Mouse (Mus musculus) layer of hippocampus, postnatal 25 days (tissue): Measurements from ENCODE around the gene Prss32. TPM values are rescaled to one million over a fixed set of nuclear protein-coding genes. Genes with fewer than 3 reads are reported as not detected.

Source experiments
- microRNA-seq, 2 experiments: library from miRNA; unstranded; fragments of <30 nt; microRNA quantifications; one replicate each; pipeline ENCODE4 v1.2.0; 2021
- total RNA-seq, 2 experiments: library from RNA; stranded (reverse); gene quantifications; 2 replicates each; pipeline ENCODE4 v1.2.3; 2021

Gene Prss32
- total RNA-seq, 2 experiments from 2014 or later: not detected

Small RNAs within 50 kb of the gene (microRNA-seq; reads per million reads assigned to microRNA genes)
- 2.8 to 4.0 reads per million in 2 experiments for gene Mir5125

Other genes starting within 250 kb of the Prss32 start
- 10 to 100 TPM; 30.2 to 35.1 TPM for gene Zfp13, start 244.4 kb upstream of the Prss32 start, total RNA-seq
- not detected for gene Zscan10, start 243.0 kb upstream of the Prss32 start, total RNA-seq
- gene Mmp25, start 198.6 kb upstream of the Prss32 start, total RNA-seq: under 1 TPM; 0.19 to 0.22 TPM
- gene Bicdl2, start 183.3 kb upstream of the Prss32 start, total RNA-seq: not detected
- 100 to 1,000 TPM; 119 to 129 TPM for gene Hcfc1r1, start 170.3 kb upstream of the Prss32 start, total RNA-seq
- 10 to 100 TPM in 1 of 2 experiments, 1 to 10 TPM in 1; 9.0 to 10.1 TPM for gene Thoc6, start 170.0 kb upstream of the Prss32 start, total RNA-seq
- 1 to 10 TPM; 5.8 to 8.8 TPM for gene Tnfrsf12a, start 166.4 kb upstream of the Prss32 start, total RNA-seq
- not detected for gene Cldn6, start 164.6 kb upstream of the Prss32 start, total RNA-seq
- gene Cldn9, start 159.8 kb upstream of the Prss32 start, total RNA-seq: not detected
- under 1 TPM; 0.17 to 0.61 TPM for gene 1520401A03Rik, start 121.1 kb upstream of the Prss32 start, total RNA-seq
- 1 to 10 TPM; 2.7 to 3.7 TPM for gene Pkmyt1, start 117.5 kb upstream of the Prss32 start, total RNA-seq
- 10 to 100 TPM; 55.1 to 58.7 TPM for gene Paqr4, start 103.0 kb upstream of the Prss32 start, total RNA-seq
- gene Kremen2, start 98.0 kb upstream of the Prss32 start, total RNA-seq: under 1 TPM; 0.28 to 0.49 TPM
- gene Flywch1, start 72.3 kb upstream of the Prss32 start, total RNA-seq: 100 to 1,000 TPM; 263 to 298 TPM
- 10 to 100 TPM; 11.3 to 18.4 TPM for gene Flywch2, start 57.8 kb upstream of the Prss32 start, total RNA-seq
- gene Srrm2, start 53.3 kb upstream of the Prss32 start, total RNA-seq: 100 to 1,000 TPM; 400 to 605 TPM
- gene Elob, start 14.7 kb upstream of the Prss32 start, total RNA-seq: 100 to 1,000 TPM; 381 to 387 TPM
- gene Prss33, start 7.8 kb upstream of the Prss32 start, total RNA-seq: not detected
- 1 to 10 TPM; 1.8 to 2.0 TPM for gene Prss41, start 317 bp downstream of the Prss32 start, total RNA-seq
- not detected for gene Prss21, start 24.2 kb downstream of the Prss32 start, total RNA-seq
- gene Dcpp1, start 37.0 kb downstream of the Prss32 start, total RNA-seq: not detected
- not detected for gene Dcpp2, start 37.0 kb downstream of the Prss32 start, total RNA-seq
- gene Dcpp3, start 73.6 kb downstream of the Prss32 start, total RNA-seq: not detected
- gene Sbp, start 97.8 kb downstream of the Prss32 start, total RNA-seq: not detected
- not detected for gene Sbpl, start 111.4 kb downstream of the Prss32 start, total RNA-seq
- under 1 TPM in 1 of 2 experiments, not detected in 1; 0.23 TPM for gene Prss30, start 136.7 kb downstream of the Prss32 start, total RNA-seq
- gene Prss22, start 154.2 kb downstream of the Prss32 start, total RNA-seq: not detected
- gene Prss27, start 194.3 kb downstream of the Prss32 start, total RNA-seq: not detected
- 10 to 100 TPM; 30.7 to 34.9 TPM for gene Kctd5, start 229.6 kb downstream of the Prss32 start, total RNA-seq